25 mouse cellular contexts compared by ENCODE assay signal in the genomic region with DNA sequence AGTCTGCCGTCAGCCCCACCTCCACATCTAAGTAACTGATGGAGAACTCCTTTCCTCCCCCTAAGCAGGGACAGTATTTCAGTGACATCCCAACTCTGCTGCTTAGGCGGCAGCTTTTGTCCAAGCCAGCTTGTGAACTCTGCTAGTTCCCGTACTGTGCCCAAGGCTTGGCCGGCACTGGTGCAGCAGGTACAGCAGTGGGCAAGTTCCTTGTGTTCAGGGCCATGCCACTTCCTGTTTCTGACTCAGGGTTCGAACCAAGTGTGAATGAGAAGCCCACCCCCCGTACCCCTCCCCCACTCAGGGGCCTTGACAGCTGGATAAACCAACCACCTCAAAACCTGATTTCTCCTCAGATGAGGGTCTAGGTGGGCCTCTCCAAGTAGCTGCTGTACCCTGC. TPM values are rescaled to one million over a fixed set of nuclear protein-coding genes. Genes with fewer than 3 reads are reported as not detected.
DNase-seq lines count a peak whose midpoint lies in the region; ATAC-seq lines count a peak whose summit lies in the region.
"Had no signal": no experiment of that assay in that cellular context is flagged by ENCODE, and none has a peak within 500 bp of the region (broad histone marks: within the 10 kb centered on the region; RNA-seq: fewer than 3 reads in every experiment).

No protein-coding gene starts in this region.

- no peak for ATAC-seq in heart, embryonic 13.5 days (ENCODE audit: extremely low read depth, insufficient number of reproducible peaks, low FRiP score, low TSS enrichment)
- ATAC-seq in megakaryocyte progenitor cell, adult 5-6 weeks (replicated peaks; ENCODE audit: poor library complexity): peak; percentile 51
- ATAC-seq in intestine, embryonic 15.5 days: no peak
- no peak for ATAC-seq in CD4-positive, CD25-positive, alpha-beta regulatory T cell, adult 4 months
- ATAC-seq: forebrain, embryonic 14.5 days; midbrain, embryonic 16.5 days had no signal

- peak overlapping the region; percentile 74 for H3K27ac ChIP-seq in heart, embryonic 13.5 days (replicated peaks)
- H3K27ac ChIP-seq in intestine, embryonic 15.5 days: no peak overlapping the region
- H3K27ac ChIP-seq: embryonic facial prominence, embryonic 15.5 days; hindbrain, embryonic 12.5 days; limb, embryonic 10.5 days; liver, embryonic 15.5 days; lung, embryonic 15.5 days; midbrain, embryonic 10.5 days had no signal

- DNase-seq in heart, postnatal 4 days: no peak
- peak; percentile 27 for DNase-seq in thymus, postnatal 0 days (ENCODE audit: low spot score)
- DNase-seq in thymus, postnatal 36 days: no peak
- DNase-seq in thymus, postnatal 4 days: peak; percentile 59
- DNase-seq: adrenal gland, postnatal 14 days; cerebellum, adult 2 months; cerebellum, postnatal 25 days; embryo, embryonic 11 days; kidney, adult 18-20 months; liver; lung, postnatal 4 days; right cerebral cortex, adult 18-20 months had no signal

- peaks cover 39% of the 10 kb centered on the region for H3K4me1 ChIP-seq in heart, embryonic 13.5 days
- 0 out of 2 replicates have a peak, but pooled peaks cover 4% of the 10 kb centered on the region for H3K4me1 ChIP-seq in intestine, embryonic 15.5 days (replicated peaks)
- H3K4me1 ChIP-seq: embryonic facial prominence, embryonic 15.5 days; hindbrain, embryonic 12.5 days had no signal

- no peak overlapping the region for H3K4me3 ChIP-seq in heart, embryonic 13.5 days
- H3K4me3 ChIP-seq in intestine, embryonic 15.5 days (replicated peaks): no peak overlapping the region
- H3K4me3 ChIP-seq: embryonic facial prominence, embryonic 15.5 days; hindbrain, embryonic 12.5 days; limb, embryonic 10.5 days; liver, embryonic 15.5 days; lung, embryonic 15.5 days; midbrain, embryonic 10.5 days had no signal

- no peaks in the 10 kb centered on the region for H3K9me3 ChIP-seq in heart, embryonic 13.5 days
- H3K9me3 ChIP-seq in intestine, embryonic 15.5 days: no peaks in the 10 kb centered on the region
- H3K9me3 ChIP-seq: embryonic facial prominence, embryonic 15.5 days; hindbrain, embryonic 12.5 days; limb, embryonic 10.5 days; liver, embryonic 15.5 days; lung, embryonic 15.5 days; midbrain, embryonic 10.5 days had no signal

- 58% methylated on average over 6 of the region's 6 CpGs for WGBS in heart, embryonic 13.5 days
- WGBS in intestine, embryonic 15.5 days: 65% methylated on average over 6 of the region's 6 CpGs

- H3K9ac ChIP-seq in heart, embryonic 13.5 days: no peak overlapping the region
- no peak overlapping the region for H3K9ac ChIP-seq in intestine, embryonic 15.5 days
- H3K9ac ChIP-seq: embryonic facial prominence, embryonic 15.5 days; hindbrain, embryonic 12.5 days; liver, embryonic 15.5 days; lung, embryonic 15.5 days had no signal

- no peaks in the 10 kb centered on the region for H3K27me3 ChIP-seq in heart, embryonic 13.5 days (replicated peaks)
- no peaks in the 10 kb centered on the region for H3K27me3 ChIP-seq in intestine, embryonic 15.5 days (replicated peaks)
- H3K27me3 ChIP-seq: embryonic facial prominence, embryonic 15.5 days; hindbrain, embryonic 12.5 days; liver, embryonic 15.5 days; lung, embryonic 15.5 days had no signal

- H3K36me3 ChIP-seq in heart, embryonic 13.5 days: peaks cover 41% of the 10 kb centered on the region
- H3K36me3 ChIP-seq in intestine, embryonic 15.5 days: peaks cover 15% of the 10 kb centered on the region; the same call in 1 of the 2 replicates

- no peak overlapping the region for H3K4me2 ChIP-seq in heart, embryonic 13.5 days
- no peak overlapping the region for H3K4me2 ChIP-seq in intestine, embryonic 15.5 days (replicated peaks)
- H3K4me2 ChIP-seq: embryonic facial prominence, embryonic 15.5 days; hindbrain, embryonic 12.5 days; liver, embryonic 15.5 days; lung, embryonic 15.5 days had no signal

RNA-seq across cellular contexts. Expression of gene Ints7, which starts 49.1 kb away (rescaled TPM):
- 34.1 and 37.2 TPM in 2 replicates for polyA plus RNA-seq in heart, embryonic 13.5 days (2015; fragmentation: Nextera tagmentation; extraction: Ambion mirVana)
- total RNA-seq in heart, postnatal 4 days (2021): 10 to 100 TPM; 34.7 to 38.0 TPM
- polyA plus RNA-seq in thymus, postnatal 0 days (2015; fragmentation: Nextera tagmentation; extraction: Ambion mirVana): 43.6 and 45.2 TPM in 2 replicates
- 37.0 and 39.8 TPM in 2 replicates for total RNA-seq in megakaryocyte progenitor cell, adult 5-6 weeks (2015)
- total RNA-seq in megakaryocyte progenitor cell, adult 5-6 weeks (2017): 63.1 and 69.2 TPM in 2 replicates
- polyA plus RNA-seq in intestine, embryonic 15.5 days (2015; fragmentation: Nextera tagmentation; extraction: Ambion mirVana): 43.5 and 44.7 TPM in 2 replicates
- 10 to 100 TPM; 36.7 to 50.6 TPM for polyA plus RNA-seq in CD4-positive, CD25-positive, alpha-beta regulatory T cell, adult 4 months (2017; shearing (Covaris generic))

RNA-seq across cellular contexts. Expression of gene Dtl, which starts 49.1 kb away (rescaled TPM):
- 29.3 and 31.2 TPM in 2 replicates for polyA plus RNA-seq in heart, embryonic 13.5 days (2015; fragmentation: Nextera tagmentation; extraction: Ambion mirVana)
- total RNA-seq in heart, postnatal 4 days (2021): 10 to 100 TPM; 19.7 to 20.3 TPM
- polyA plus RNA-seq in thymus, postnatal 0 days (2015; fragmentation: Nextera tagmentation; extraction: Ambion mirVana): 36.8 and 38.8 TPM in 2 replicates
- 90.8 and 98.8 TPM in 2 replicates for total RNA-seq in megakaryocyte progenitor cell, adult 5-6 weeks (2015)
- total RNA-seq in megakaryocyte progenitor cell, adult 5-6 weeks (2017): 54.4 and 77.3 TPM in 2 replicates
- polyA plus RNA-seq in intestine, embryonic 15.5 days (2015; fragmentation: Nextera tagmentation; extraction: Ambion mirVana): 33.8 and 38.7 TPM in 2 replicates
- 1 to 10 TPM; 7.1 to 9.9 TPM for polyA plus RNA-seq in CD4-positive, CD25-positive, alpha-beta regulatory T cell, adult 4 months (2017; shearing (Covaris generic))
- total RNA-seq: gastrocnemius, adult 8-10 months had no signal

Comparison
In these comparisons a context has a peak if more than half of its experiments do, and no peak if none do; other contexts are left out.
1. DNase-seq: peak in thymus, postnatal 0 days (single experiment) and thymus, postnatal 4 days (single experiment); none in heart, postnatal 4 days (single experiment) and thymus, postnatal 36 days (0 of 2).